Mouse (Mus musculus) bone marrow macrophage, adult 2 months (primary cell): ENCODE measurements around the gene Sh3rf1.

ENCODE experiments used
- CTCF ChIP-seq: IDR thresholded peaks from 2 replicates; pipeline ENCODE4 v1.5.1; 2012; ENCODE audit warnings: low read depth, mild to moderate bottlenecking, low read length, moderate library complexity
- POLR2A ChIP-seq: IDR thresholded peaks from 2 replicates; pipeline ENCODE4 v1.6.1; 2012; ENCODE audit warnings: mild to moderate bottlenecking, low read depth, low read length, borderline replicate concordance

- TF ChIP-seq CTCF (no peak), POLR2A (no peak)
Measured at GRCm38 (mm10) chr8:61286394-61286793, 62.7 kb downstream of the Sh3rf1 start.
